Mouse (Mus musculus) limb, embryonic 15.5 days (tissue): ENCODE results near the gene Gtsf2. TPM values are rescaled to one million over a fixed set of nuclear protein-coding genes. Genes with fewer than 3 reads are reported as not detected.

Experiments
- ATAC-seq: fragments of 200-750 bp; cut with Nextera tagmentation; 2 replicates; pipeline ENCODE4 v1.8.0; 2017; ENCODE audit warnings: low read depth, moderate TSS enrichment; ENCODE audit not compliant: insufficient number of reproducible peaks, low FRiP score, low TSS enrichment
- H3K27ac ChIP-seq: fragments of 300-500 bp; sonication (generic); 2 replicates; pipeline ENCODE4 v1.5.1; 2015; ENCODE audit warnings: moderate library complexity, mild to moderate bottlenecking, inconsistent platforms
- H3K27me3 ChIP-seq: fragments of 300-500 bp; sonication (generic); 2 replicates; pipeline ENCODE4 v1.6.1; 2015; ENCODE audit warnings: inconsistent platforms
- H3K36me3 ChIP-seq: fragments of 300-500 bp; sonication (generic); 2 replicates; pipeline ENCODE4 v1.6.1; 2015; ENCODE audit warnings: inconsistent platforms
- H3K4me1 ChIP-seq: fragments of 300-500 bp; sonication (generic); 2 replicates; pipeline ENCODE4 v1.6.1; 2015; ENCODE audit warnings: inconsistent platforms
- H3K4me2 ChIP-seq: fragments of 300-500 bp; sonication (generic); 2 replicates; pipeline ENCODE4 v1.6.1; 2015; ENCODE audit warnings: mild to moderate bottlenecking, inconsistent platforms
- H3K4me3 ChIP-seq: fragments of 300-500 bp; sonication (generic); 2 replicates; pipeline ENCODE4 v1.5.1; 2015; ENCODE audit warnings: mild to moderate bottlenecking, inconsistent platforms
- H3K9ac ChIP-seq: fragments of 300-500 bp; sonication (generic); 2 replicates; pipeline ENCODE4 v1.6.1; 2015; ENCODE audit warnings: inconsistent platforms
- H3K9me3 ChIP-seq: fragments of 300-500 bp; sonication (generic); 2 replicates; pipeline ENCODE4 v1.6.1; 2016; ENCODE audit warnings: inconsistent platforms
- WGBS: fragments of 180-500 bp; shearing (Covaris S2); methylation state at CpG from one replicate; pipeline ENCODE4 v1.1.7; 2015; 5-methylcytosine and 5-hydroxymethylcytosine counted together
- polyA plus RNA-seq: library from polyadenylated mRNA; unstranded; fragments of >200 nt; fragmentation: Nextera tagmentation; extraction: Ambion mirVana; gene quantifications from 2 replicates; pipeline ENCODE4 v1.2.1, GENCODE M21; 2015

Gene Gtsf2
- polyA plus RNA-seq, result not detected in 2 replicates

DNA sequence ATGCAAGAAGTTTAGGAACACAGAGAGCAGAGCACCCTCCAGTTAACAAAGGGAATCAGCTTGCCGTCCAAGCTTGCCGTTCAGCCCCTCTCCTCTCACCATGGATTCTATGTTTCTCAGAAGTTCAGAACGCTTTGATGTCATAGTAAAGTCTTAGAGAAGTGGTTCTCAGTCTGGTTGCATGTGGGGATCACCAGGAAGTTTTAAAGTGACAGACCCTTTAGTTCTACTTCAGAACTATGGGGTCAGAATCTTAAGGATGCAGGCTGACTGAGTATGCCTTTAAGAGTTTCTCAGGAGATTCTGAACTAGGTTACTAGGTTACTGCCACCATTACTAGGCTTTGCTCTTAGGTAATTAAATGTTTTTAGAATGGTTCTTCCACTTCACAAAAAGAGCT, at the start of gene Gtsf2:
Gene Gtsf2, minus strand, starts transcription at position 101 of the 400 bp plus-strand sequence.
- Histone ChIP-seq H3K9ac (no peak within 1 kb of the TSS), H3K36me3 (no peaks in the 10 kb centered on the region), H3K4me3 (no peak within 1 kb of the TSS), H3K9me3 (no peaks in the 10 kb centered on the region), H3K27me3 (no peaks in the 10 kb centered on the region), H3K27ac (no peak within 1 kb of the TSS), H3K4me2 (no peak within 1 kb of the TSS), H3K4me1 (no peaks in the 10 kb centered on the region)
- WGBS, result 24% methylated on average over 3 of the region's 3 CpGs
- ATAC-seq, result no peak

DNA sequence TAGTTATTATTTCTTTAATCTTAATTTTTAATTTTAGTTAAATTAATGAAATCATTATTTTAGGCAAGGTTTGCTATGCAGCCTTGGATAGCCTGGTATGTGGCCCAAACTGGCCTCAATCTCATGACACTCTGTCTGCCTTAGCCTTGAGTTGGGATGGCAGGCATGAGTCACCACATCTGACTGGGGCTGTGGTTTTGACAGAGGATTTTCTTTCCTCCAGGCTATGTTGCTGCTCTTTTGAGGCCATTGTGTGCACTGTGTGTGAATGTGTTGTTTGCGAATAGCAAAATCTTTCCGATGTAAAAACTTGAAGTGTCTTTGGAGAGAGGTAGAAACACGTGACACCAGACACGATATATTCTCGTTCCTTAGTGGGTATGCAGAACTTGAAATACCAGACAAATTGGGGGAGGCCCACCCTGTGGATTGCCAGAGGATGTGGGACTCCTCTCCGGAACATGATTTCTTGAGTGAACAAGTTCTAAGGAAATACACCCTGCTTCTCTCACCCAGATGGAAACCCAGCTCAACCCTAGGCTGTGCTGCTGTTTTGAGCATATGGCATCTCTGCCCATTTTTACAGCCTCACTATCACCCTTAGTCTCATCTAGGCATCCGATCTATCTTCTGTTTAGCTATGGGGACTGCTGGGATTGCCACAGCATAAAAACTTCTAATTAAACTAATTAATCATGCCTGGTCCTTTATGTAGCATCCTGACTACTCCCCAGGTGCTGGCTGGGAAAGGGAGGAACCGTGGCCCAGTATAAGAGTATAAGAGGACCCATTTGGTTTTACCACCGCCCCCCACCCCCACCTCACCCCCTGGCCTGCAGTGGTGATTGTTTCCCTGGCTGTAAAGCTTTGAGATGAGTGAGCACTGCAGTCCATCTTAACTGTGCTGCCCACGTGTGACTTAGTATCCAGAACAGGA, 48.2 kb upstream of the Gtsf2 start:
- H3K36me3 ChIP-seq, result no peaks in the 10 kb centered on the region
- no peak overlapping the region for H3K4me3 ChIP-seq
- no peak overlapping the region for H3K9ac ChIP-seq
- H3K27ac ChIP-seq, result no peak overlapping the region
- H3K4me1 ChIP-seq, result 0 out of 2 replicates have a peak, but pooled peaks cover 2% of the 10 kb centered on the region
- H3K27me3 ChIP-seq, result no peaks in the 10 kb centered on the region
- no peak for ATAC-seq
- WGBS, result 62% methylated on average over 10 of the region's 10 CpGs
- no peak overlapping the region for H3K4me2 ChIP-seq
- H3K9me3 ChIP-seq, result no peaks in the 10 kb centered on the region

- H3K9ac ChIP-seq, result no peak overlapping the region
- no peak overlapping the region for H3K4me3 ChIP-seq
- no peak overlapping the region for H3K4me2 ChIP-seq
- H3K9me3 ChIP-seq, result no peaks in the 10 kb centered on the region
- H3K4me1 ChIP-seq, result peaks cover 3% of the 10 kb centered on the region; the same call in 1 of the 2 replicates
- H3K27ac ChIP-seq, result no peak overlapping the region
- H3K27me3 ChIP-seq, result no peaks in the 10 kb centered on the region
- WGBS, result 68% methylated on average over 4 of the region's 4 CpGs
- ATAC-seq, result no peak
- no peaks in the 10 kb centered on the region for H3K36me3 ChIP-seq
Measured at GRCm38 (mm10) chr15:103488336-103488735, 40.1 kb upstream of the Gtsf2 start.

DNA sequence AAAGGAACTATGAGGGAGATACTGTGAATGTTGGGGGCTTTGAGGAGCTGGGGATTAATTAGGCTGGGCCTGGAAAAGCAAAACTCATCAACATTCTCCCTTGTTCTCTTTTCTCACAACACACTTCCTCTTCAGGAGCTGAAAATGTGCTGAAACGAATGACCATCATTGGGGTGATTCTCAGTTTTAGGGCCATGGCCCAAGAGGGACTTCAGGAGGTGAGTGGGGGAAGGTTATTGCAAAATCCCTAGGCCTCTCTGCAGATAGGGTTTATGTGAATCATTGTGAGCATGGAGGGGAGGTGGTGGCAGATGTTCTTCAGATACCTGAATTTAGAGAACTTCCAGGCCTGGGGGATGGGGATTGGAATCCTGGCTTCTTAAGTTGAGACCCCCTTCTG, 38.4 kb upstream of the Gtsf2 start:
- Histone ChIP-seq H3K4me3 (no peak overlapping the region), H3K9me3 (no peaks in the 10 kb centered on the region), H3K4me1 (peaks cover 3% of the 10 kb centered on the region; the same call in 1 of the 2 replicates), H3K27ac (no peak overlapping the region), H3K36me3 (no peaks in the 10 kb centered on the region), H3K27me3 (no peaks in the 10 kb centered on the region), H3K4me2 (no peak overlapping the region), H3K9ac (no peak overlapping the region)
- ATAC-seq, result no peak
- 31% methylated on average over 1 of the region's 1 CpGs for WGBS

GRCm38 (mm10) chr15:103485106-103485505, 36.8 kb upstream of the Gtsf2 start:
- ATAC-seq, result no peak
- no peaks in the 10 kb centered on the region for H3K9me3 ChIP-seq
- peaks cover 3% of the 10 kb centered on the region; the same call in 1 of the 2 replicates for H3K4me1 ChIP-seq
- H3K4me2 ChIP-seq, result no peak overlapping the region
- H3K27ac ChIP-seq, result no peak overlapping the region
- H3K27me3 ChIP-seq, result no peaks in the 10 kb centered on the region
- whole genome bisulfite sequencing, result 26% methylated on average over 3 of the region's 3 CpGs
- H3K9ac ChIP-seq, result no peak overlapping the region
- no peak overlapping the region for H3K4me3 ChIP-seq
- H3K36me3 ChIP-seq, result no peaks in the 10 kb centered on the region

- Histone ChIP-seq H3K27ac (no peak overlapping the region), H3K36me3 (no peaks in the 10 kb centered on the region), H3K27me3 (no peaks in the 10 kb centered on the region), H3K9ac (no peak overlapping the region), H3K9me3 (no peaks in the 10 kb centered on the region), H3K4me3 (no peak overlapping the region), H3K4me1 (peaks cover 3% of the 10 kb centered on the region; the same call in 1 of the 2 replicates), H3K4me2 (no peak overlapping the region)
- 32% methylated on average over 2 of the region's 2 CpGs for WGBS
- ATAC-seq, result no peak
Measured at GRCm38 (mm10) chr15:103484490-103484889, 36.2 kb upstream of the Gtsf2 start.

GRCm38 (mm10) chr15:103482488-103482887, 34.2 kb upstream of the Gtsf2 start:
- Histone ChIP-seq H3K27ac (no peak overlapping the region), H3K9me3 (no peaks in the 10 kb centered on the region), H3K4me2 (no peak overlapping the region), H3K4me3 (no peak overlapping the region), H3K4me1 (peaks cover 3% of the 10 kb centered on the region; the same call in 1 of the 2 replicates), H3K9ac (no peak overlapping the region), H3K36me3 (no peaks in the 10 kb centered on the region), H3K27me3 (no peaks in the 10 kb centered on the region)
- WGBS, result 9% methylated on average over 1 of the region's 1 CpGs
- no peak for ATAC-seq

GRCm38 (mm10) chr15:103480129-103480528, 31.9 kb upstream of the Gtsf2 start:
- Histone ChIP-seq H3K9ac (no peak overlapping the region), H3K4me1 (peaks cover 3% of the 10 kb centered on the region; the same call in 1 of the 2 replicates), H3K4me3 (no peak overlapping the region), H3K9me3 (no peaks in the 10 kb centered on the region), H3K27ac (no peak overlapping the region), H3K27me3 (no peaks in the 10 kb centered on the region), H3K36me3 (no peaks in the 10 kb centered on the region), H3K4me2 (no peak overlapping the region)
- no peak for ATAC-seq
- WGBS, result 59% methylated on average over 2 of the region's 2 CpGs

- 75% methylated on average over 1 of the region's 1 CpGs for WGBS
Measured at GRCm38 (mm10) chr15:103479080-103479606, 30.9 kb upstream of the Gtsf2 start.

GRCm38 (mm10) chr15:103473769-103474168, 25.5 kb upstream of the Gtsf2 start:
- Histone ChIP-seq H3K4me1 (no peaks in the 10 kb centered on the region), H3K36me3 (no peaks in the 10 kb centered on the region), H3K9ac (no peak overlapping the region), H3K4me2 (no peak overlapping the region), H3K27me3 (no peaks in the 10 kb centered on the region), H3K27ac (no peak overlapping the region), H3K4me3 (no peak overlapping the region), H3K9me3 (no peaks in the 10 kb centered on the region)
- 82% methylated on average over 5 of the region's 5 CpGs for WGBS
- no peak for ATAC-seq

More at GRCm38 (mm10) chr15:103479080-103479606, 30.9 kb upstream of the Gtsf2 start:
- ATAC-seq, result no peak
- no peak overlapping the region for H3K27ac ChIP-seq
- no peak overlapping the region for H3K4me3 ChIP-seq
- no peak overlapping the region for H3K9ac ChIP-seq
- H3K9me3 ChIP-seq, result no peaks in the 10 kb centered on the region
- no peaks in the 10 kb centered on the region for H3K27me3 ChIP-seq
- H3K4me1 ChIP-seq, result no peaks in the 10 kb centered on the region
- no peaks in the 10 kb centered on the region for H3K36me3 ChIP-seq
- H3K4me2 ChIP-seq, result no peak overlapping the region

DNA sequence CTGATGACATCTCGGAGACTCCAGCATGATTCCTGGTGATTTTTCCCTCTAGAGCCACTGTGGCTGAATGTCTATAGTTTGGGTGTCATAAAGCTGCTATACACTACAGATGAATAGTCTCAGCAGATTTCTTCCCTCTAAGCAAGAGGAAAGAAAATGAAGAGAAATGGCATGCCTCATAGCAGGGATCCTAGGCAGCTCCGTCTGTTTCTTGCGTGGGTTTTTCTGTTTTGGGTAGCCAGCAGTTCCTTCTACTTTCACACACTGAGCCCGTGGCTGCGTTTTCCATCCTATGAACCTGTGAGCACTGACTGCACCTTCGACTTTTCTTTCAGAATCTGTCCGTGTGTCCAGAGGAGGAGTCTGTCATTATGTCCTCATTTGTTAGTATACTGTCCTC, 24.9 kb upstream of the Gtsf2 start:
- WGBS, result 81% methylated on average over 7 of the region's 7 CpGs

GRCm38 (mm10) chr15:103472265-103472664, 24.0 kb upstream of the Gtsf2 start:
- Histone ChIP-seq H3K4me3 (no peak overlapping the region), H3K36me3 (no peaks in the 10 kb centered on the region), H3K27me3 (no peaks in the 10 kb centered on the region), H3K9ac (no peak overlapping the region), H3K4me1 (no peaks in the 10 kb centered on the region), H3K9me3 (no peaks in the 10 kb centered on the region), H3K4me2 (no peak overlapping the region), H3K27ac (no peak overlapping the region)
- ATAC-seq, result no peak
- 56% methylated on average over 3 of the region's 3 CpGs for WGBS

More for the DNA sequence above, 24.9 kb upstream of the Gtsf2 start:
- no peaks in the 10 kb centered on the region for H3K9me3 ChIP-seq
- H3K4me3 ChIP-seq, result no peak overlapping the region
- H3K27me3 ChIP-seq, result no peaks in the 10 kb centered on the region
- no peak overlapping the region for H3K27ac ChIP-seq
- H3K4me1 ChIP-seq, result no peaks in the 10 kb centered on the region
- no peak overlapping the region for H3K4me2 ChIP-seq
- H3K9ac ChIP-seq, result no peak overlapping the region
- no peaks in the 10 kb centered on the region for H3K36me3 ChIP-seq
- no peak for ATAC-seq
